Mouse (Mus musculus) stomach, embryonic 14.5 days (tissue): ENCODE measurements around the gene Vps4a. TPM values are rescaled to one million over a fixed set of nuclear protein-coding genes. Genes with fewer than 3 reads are reported as not detected.
"Not testable (repeated sequence)": the region's sequence is repeated elsewhere in the genome, so short reads cannot be mapped to it uniquely, and the experiment has no call there.

Experiments
- ATAC-seq: fragments of 200-750 bp; cut with Nextera tagmentation; 2 replicates; pipeline ENCODE4 v1.8.0; 2017; ENCODE audit warnings: low read depth, moderate TSS enrichment; ENCODE audit not compliant: insufficient number of reproducible peaks, insufficient read depth, low FRiP score
- H3K27ac ChIP-seq: fragments of 300-500 bp; sonication (generic); 2 replicates; pipeline ENCODE4 v1.5.1; 2014; ENCODE audit warnings: mild to moderate bottlenecking, low read length, moderate library complexity, mixed read lengths
- H3K27me3 ChIP-seq: fragments of 300-500 bp; sonication (generic); 2 replicates; pipeline ENCODE4 v1.6.1; 2014; ENCODE audit warnings: low read length, control low read depth, mixed read lengths; ENCODE audit not compliant: control insufficient read depth, insufficient read depth
- H3K36me3 ChIP-seq: fragments of 300-500 bp; sonication (generic); 2 replicates; pipeline ENCODE4 v1.6.1; 2014; ENCODE audit warnings: mild to moderate bottlenecking, control low read depth, low read length, moderate library complexity, mixed read lengths; ENCODE audit not compliant: control insufficient read depth, insufficient read depth
- H3K4me1 ChIP-seq: fragments of 300-500 bp; sonication (generic); 2 replicates; pipeline ENCODE4 v1.6.1; 2014; ENCODE audit warnings: low read length, control low read depth, mixed read lengths; ENCODE audit not compliant: control insufficient read depth, insufficient read depth
- H3K4me2 ChIP-seq: fragments of 300-500 bp; sonication (generic); replicated peaks from 2 replicates; pipeline ENCODE4 v1.6.1; 2014; ENCODE audit warnings: low read depth, low read length, control low read depth
- H3K4me3 ChIP-seq: fragments of 300-500 bp; sonication (generic); 2 replicates; pipeline ENCODE4 v1.5.1; 2014; ENCODE audit warnings: low read depth, low read length, control low read depth
- H3K9ac ChIP-seq: fragments of 300-500 bp; sonication (generic); replicated peaks from 2 replicates; pipeline ENCODE4 v1.6.1; 2014; ENCODE audit warnings: low read depth, mild to moderate bottlenecking, control low read depth, low read length, moderate library complexity, mixed read lengths
- H3K9me3 ChIP-seq: fragments of 300-500 bp; sonication (generic); 2 replicates; pipeline ENCODE4 v1.6.1; 2016; ENCODE audit warnings: low read depth, low read length, control low read depth; ENCODE audit not compliant: control insufficient read depth
- WGBS: fragments of 180-500 bp; shearing (Covaris S2); extraction: QIAGEN DNeasy Blood & Tissue Kit; methylation state at CpG from one replicate; pipeline ENCODE4 v1.1.7; 2014; 5-methylcytosine and 5-hydroxymethylcytosine counted together
- polyA plus RNA-seq: library from polyadenylated mRNA; unstranded; fragments of >200 nt; fragmentation: Nextera tagmentation; extraction: Ambion mirVana; gene quantifications from 2 replicates; pipeline ENCODE4 v1.2.1, GENCODE M21; 2014

Gene Vps4a
- polyA plus RNA-seq, result 66.3 and 69.7 TPM in 2 replicates

DNA sequence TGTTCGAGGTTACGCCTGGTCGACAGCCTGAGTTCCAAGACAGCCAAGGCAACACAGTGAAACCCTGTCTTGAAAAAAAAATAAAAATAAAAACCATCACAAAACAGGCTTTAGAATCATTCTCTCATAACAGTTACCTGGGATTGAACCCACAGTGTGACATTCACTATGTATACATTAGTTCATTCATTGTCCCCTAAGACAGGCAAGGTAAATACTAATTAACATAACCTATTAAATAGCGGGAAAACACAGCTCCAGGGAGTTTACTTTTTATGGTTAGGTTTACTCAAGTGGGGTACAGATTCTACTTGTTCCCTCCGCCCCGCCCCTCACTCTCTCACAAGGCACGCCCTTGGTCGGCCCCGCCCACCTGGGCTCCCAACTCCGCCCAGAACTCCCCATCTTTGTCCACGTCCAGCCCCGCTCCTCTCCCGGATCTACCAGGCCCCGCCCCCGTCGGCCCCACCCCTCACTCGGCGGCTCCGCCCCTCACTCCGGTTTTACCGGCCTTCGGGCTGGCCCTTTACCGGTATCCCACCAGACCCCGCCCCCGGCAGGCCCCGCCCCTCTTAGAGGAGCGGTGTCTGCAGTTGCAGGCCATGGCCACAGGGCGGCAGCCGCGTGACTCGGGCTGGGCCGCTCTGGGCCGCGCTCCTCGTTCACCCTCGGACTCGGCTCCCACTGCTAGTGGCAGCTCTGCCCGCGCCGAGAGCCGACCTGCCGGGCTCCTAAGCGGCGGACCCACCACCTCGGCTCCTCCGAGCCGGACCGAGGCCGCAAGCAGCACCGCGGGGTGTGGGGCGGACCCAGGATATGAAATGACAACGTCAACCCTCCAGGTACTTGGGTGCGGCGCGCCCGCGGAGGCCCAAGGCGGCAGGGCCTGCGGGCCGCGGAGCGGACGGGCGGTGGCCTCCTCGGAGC lies at the start of gene Vps4a:
Vps4a (plus strand) TSS at position 573 of the 927 bp plus-strand sequence.
- peaks cover 12% of the 10 kb centered on the region; the same call in 1 of the 2 replicates for H3K4me1 ChIP-seq
- peak; percentile 93 for ATAC-seq
- H3K36me3 ChIP-seq, result no peaks in the 10 kb centered on the region; the same call in 1 of the 2 replicates
- H3K4me2 ChIP-seq, result peak within 1 kb of the TSS; percentile 73
- H3K27me3 ChIP-seq, result no peaks in the 10 kb centered on the region
- H3K9ac ChIP-seq, result peak within 1 kb of the TSS; percentile 88
- WGBS, result 5% methylated on average over 60 of the region's 66 CpGs
- H3K9me3 ChIP-seq, result no peaks in the 10 kb centered on the region
- peak within 1 kb of the TSS; percentile 95 for H3K4me3 ChIP-seq
- peak within 1 kb of the TSS; percentile 66; the same call in 1 of the 2 replicates for H3K27ac ChIP-seq

DNA sequence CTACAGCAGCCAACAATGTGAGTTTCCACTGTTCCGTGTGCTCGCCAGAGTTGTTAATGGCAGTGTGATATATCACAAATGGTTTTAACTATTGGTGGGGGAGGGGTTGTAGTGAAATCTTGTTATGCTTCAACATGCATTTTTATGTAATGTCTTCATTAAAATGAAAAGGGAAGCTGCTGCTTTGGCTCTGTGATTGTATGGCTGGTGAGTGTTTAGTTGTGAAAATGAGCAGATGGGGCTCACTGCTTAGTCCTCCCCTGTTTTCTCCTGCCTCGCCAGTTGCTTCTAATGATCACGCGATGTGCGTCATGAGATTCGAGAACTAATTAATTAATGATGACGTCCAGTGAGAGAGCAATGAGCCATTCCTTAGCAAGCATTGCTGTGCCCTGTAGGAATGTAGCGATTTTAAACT lies 45.6 kb upstream of the Vps4a start:
- no peak overlapping the region for H3K4me2 ChIP-seq
- 0 out of 2 replicates have a peak, but pooled peaks cover 2% of the 10 kb centered on the region for H3K4me1 ChIP-seq
- 69% methylated on average over 9 of the region's 9 CpGs for WGBS
- H3K36me3 ChIP-seq, result peaks cover 6% of the 10 kb centered on the region
- no peak overlapping the region for H3K9ac ChIP-seq
- no peaks in the 10 kb centered on the region for H3K27me3 ChIP-seq
- no peak overlapping the region for H3K27ac ChIP-seq
- no peaks in the 10 kb centered on the region for H3K9me3 ChIP-seq
- H3K4me3 ChIP-seq, result no peak overlapping the region
- ATAC-seq, result no peak

GRCm38 (mm10) chr8:106985951-106986350 lies 45.1 kb upstream of the Vps4a start:
- ATAC-seq, result no peak
- Histone ChIP-seq H3K27ac (no peak overlapping the region), H3K4me3 (no peak overlapping the region), H3K4me2 (no peak overlapping the region), H3K9ac (no peak overlapping the region), H3K27me3 (no peaks in the 10 kb centered on the region), H3K9me3 (no peaks in the 10 kb centered on the region), H3K36me3 (peaks cover 6% of the 10 kb centered on the region), H3K4me1 (0 out of 2 replicates have a peak, but pooled peaks cover 2% of the 10 kb centered on the region)

- no peaks in the 10 kb centered on the region for H3K27me3 ChIP-seq
- H3K4me1 ChIP-seq, result 0 out of 2 replicates have a peak, but pooled peaks cover 2% of the 10 kb centered on the region
- no peak overlapping the region for H3K4me2 ChIP-seq
- H3K36me3 ChIP-seq, result peaks cover 5% of the 10 kb centered on the region
- H3K27ac ChIP-seq, result no peak overlapping the region
- no peaks in the 10 kb centered on the region for H3K9me3 ChIP-seq
- no peak for ATAC-seq
- no peak overlapping the region for H3K9ac ChIP-seq
- no peak overlapping the region for H3K4me3 ChIP-seq
These were observed 43.5 kb upstream of the Vps4a start for GRCm38 (mm10) chr8:106987557-106987956.

- Histone ChIP-seq H3K9me3 (no peaks in the 10 kb centered on the region), H3K27ac (no peak overlapping the region), H3K27me3 (no peaks in the 10 kb centered on the region), H3K4me2 (no peak overlapping the region), H3K4me1 (no peaks in the 10 kb centered on the region), H3K36me3 (peaks cover 3% of the 10 kb centered on the region; the same call in 1 of the 2 replicates), H3K9ac (no peak overlapping the region), H3K4me3 (no peak overlapping the region)
- no peak for ATAC-seq
- 94% methylated on average over 7 of the region's 7 CpGs for WGBS
These were observed 39.6 kb upstream of the Vps4a start for GRCm38 (mm10) chr8:106991393-106991792.

DNA sequence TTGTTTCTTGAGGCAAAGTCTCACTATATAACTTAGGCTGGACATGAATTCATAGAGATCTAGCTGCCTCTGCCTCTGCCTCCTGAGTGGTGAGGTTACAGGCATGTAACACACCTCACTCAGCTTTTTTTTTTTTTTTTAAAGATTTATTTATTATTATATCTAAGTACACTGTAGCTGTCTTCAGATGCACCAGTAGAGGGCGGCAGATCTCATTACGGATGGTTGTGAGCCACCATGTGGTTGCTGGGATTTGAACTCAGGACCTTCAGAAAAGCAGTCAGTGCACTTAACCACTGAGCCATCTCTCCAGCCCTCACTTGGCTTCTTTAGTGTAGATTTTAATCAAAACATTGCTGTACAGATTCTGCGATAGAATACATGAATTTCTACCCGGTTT lies 34.7 kb upstream of the Vps4a start:
- H3K36me3 ChIP-seq, result peaks cover 13% of the 10 kb centered on the region
- not testable (repeated sequence) for H3K4me1 ChIP-seq, ATAC-seq, H3K4me2 ChIP-seq, H3K27me3 ChIP-seq, H3K9me3 ChIP-seq, H3K4me3 ChIP-seq, H3K9ac ChIP-seq, H3K27ac ChIP-seq
- 87% methylated on average over 4 of the region's 4 CpGs for WGBS

DNA sequence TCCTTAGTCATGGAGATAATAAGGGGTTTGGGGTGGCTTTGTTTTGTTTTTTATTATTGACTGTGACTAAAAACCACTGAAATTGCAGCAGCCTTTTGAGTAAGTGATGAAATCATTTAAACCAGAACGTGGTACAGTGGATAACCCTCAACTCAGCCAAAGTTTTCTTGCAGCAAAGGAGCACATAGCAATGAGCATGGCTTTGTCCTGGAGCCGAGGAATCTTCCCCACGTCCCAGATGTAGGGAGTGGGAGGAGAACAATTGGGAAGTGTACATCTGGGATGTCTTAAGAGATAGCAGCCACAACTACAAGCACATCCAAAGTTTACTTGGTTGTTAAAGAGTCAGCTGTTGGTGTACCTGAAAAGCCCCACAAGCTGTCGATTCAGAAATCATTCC lies 33.6 kb upstream of the Vps4a start:
- no peak overlapping the region for H3K27ac ChIP-seq
- no peaks in the 10 kb centered on the region for H3K27me3 ChIP-seq
- 90% methylated on average over 4 of the region's 4 CpGs for WGBS
- peaks cover 13% of the 10 kb centered on the region for H3K36me3 ChIP-seq
- H3K4me2 ChIP-seq, result no peak overlapping the region
- ATAC-seq, result no peak
- no peaks in the 10 kb centered on the region for H3K4me1 ChIP-seq
- H3K9me3 ChIP-seq, result no peaks in the 10 kb centered on the region
- no peak overlapping the region for H3K4me3 ChIP-seq
- H3K9ac ChIP-seq, result no peak overlapping the region

DNA sequence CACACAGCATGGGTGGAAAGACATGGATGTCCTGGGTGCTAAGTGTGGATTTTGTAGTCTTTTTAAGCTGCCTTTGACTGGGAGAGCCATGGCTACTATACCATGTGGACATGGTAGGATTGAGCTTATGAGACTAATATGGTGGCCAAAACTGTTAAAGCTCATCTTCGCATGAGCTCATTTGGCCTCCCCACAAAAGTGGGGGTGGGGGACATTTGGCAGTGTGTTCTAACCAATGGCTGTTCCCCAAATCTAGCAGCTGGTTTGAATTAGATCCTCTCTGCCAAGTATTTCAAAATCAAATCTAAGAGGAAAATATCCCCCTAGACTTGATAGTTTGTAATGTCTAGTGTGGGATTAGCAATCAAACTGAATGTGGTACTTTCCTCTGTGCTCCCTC lies 32.0 kb upstream of the Vps4a start:
- Histone ChIP-seq H3K4me1 (no peaks in the 10 kb centered on the region), H3K4me3 (no peak overlapping the region), H3K9ac (no peak overlapping the region), H3K9me3 (no peaks in the 10 kb centered on the region), H3K4me2 (no peak overlapping the region), H3K27me3 (no peaks in the 10 kb centered on the region), H3K27ac (no peak overlapping the region), H3K36me3 (peaks cover 13% of the 10 kb centered on the region)
- WGBS, result 68% methylated on average over 1 of the region's 1 CpGs
- no peak for ATAC-seq
